Mouse (Mus musculus): ENCODE measurements around the gene Hrk.
A peak's percentile ranks its signal among the peaks of the same experiment; 100 is the strongest.

Gene Hrk

GRCm38 (mm10) chr5:118164581-118164980 is at the start of gene Hrk:
TSS of gene Hrk (plus strand) at chr5:118164648.
- no peak for DNase-seq

- no peak for DNase-seq
These were observed 46.1 kb upstream of the Hrk start for GRCm38 (mm10) chr5:118118351-118118750.

DNA sequence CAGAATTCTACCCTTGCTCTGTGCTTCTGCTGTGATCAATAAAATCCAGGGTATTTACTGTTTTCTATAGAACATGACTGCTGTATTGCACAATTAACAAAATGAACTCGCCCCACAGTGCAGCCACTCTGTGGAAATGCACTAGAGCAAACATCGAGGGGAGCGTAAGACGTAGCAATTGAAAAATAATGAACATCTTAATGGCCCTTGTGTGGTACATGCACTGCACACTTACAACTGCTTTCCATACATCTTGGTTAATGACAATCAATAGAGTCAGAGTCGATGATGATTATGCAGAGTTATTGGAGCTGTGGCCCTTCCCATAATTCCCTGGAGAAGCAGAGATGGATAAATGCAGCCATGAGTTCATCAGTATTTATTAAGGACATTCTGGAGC is 45.5 kb upstream of the Hrk start:
- no peak for DNase-seq

DNA sequence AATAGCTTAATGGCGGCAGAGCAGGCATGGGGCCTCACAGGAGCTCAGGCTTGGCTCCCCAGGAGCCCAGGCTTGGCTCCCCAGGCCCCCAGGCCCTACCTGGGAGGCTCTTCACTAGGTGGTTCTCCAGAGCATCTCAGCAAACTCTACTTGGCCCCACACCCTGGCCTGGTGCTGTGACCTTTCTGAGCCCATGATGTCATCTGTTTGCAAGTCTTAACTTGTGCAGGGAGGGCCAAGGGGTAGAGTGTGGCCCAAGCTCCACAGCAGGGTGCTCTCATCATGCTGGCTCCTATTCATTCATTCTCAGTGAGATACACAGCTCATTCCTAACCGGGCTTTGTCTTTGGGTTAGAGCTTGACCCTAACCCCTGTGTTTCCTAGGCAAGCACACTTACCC is 43.8 kb upstream of the Hrk start:
- DNase-seq, result no peak

- no peak for DNase-seq
These were observed 42.5 kb upstream of the Hrk start for GRCm38 (mm10) chr5:118121928-118122327.

DNA sequence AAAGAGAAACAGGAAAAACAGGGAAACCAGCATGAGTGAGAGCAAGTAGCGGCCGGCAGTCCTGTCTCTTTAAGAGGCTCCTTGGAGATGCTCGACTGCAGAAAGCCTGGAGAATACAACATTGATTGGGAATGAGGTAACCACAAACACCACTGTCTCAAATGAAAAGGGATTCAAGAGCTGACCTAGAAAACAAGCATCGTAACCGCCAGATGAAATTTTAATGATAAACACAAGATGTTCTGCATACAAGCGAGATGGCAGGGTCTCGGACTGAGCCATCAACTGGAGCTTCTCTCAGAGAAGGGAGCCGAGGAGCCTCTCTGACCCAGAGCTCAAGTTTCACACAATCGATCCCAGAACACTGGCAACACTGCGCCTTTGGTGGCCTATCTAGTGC is 41.4 kb upstream of the Hrk start:
- DNase-seq, result no peak

GRCm38 (mm10) chr5:118126671-118127070 is 37.8 kb upstream of the Hrk start:
- DNase-seq, result no peak

DNA sequence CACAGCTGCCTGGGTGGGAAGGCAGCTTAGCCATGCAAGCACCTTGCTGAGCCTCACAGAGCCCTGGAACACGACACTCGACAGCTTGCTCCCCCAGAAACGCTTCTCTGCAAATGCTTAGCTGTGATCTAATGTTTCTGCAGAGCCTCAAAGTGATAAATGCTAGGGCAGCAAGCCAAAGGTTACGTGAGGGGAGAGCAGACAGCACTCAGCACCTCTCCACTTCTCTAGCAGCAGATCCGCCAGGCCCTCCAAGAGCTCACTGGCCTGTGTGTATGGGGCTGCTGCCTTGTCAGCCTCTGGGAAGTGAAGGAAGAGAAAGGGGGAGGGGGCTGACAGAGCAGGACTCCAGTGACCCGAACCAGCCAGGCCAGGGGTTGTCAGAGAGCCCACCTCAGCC is 36.2 kb upstream of the Hrk start:
- no peak for DNase-seq

DNA sequence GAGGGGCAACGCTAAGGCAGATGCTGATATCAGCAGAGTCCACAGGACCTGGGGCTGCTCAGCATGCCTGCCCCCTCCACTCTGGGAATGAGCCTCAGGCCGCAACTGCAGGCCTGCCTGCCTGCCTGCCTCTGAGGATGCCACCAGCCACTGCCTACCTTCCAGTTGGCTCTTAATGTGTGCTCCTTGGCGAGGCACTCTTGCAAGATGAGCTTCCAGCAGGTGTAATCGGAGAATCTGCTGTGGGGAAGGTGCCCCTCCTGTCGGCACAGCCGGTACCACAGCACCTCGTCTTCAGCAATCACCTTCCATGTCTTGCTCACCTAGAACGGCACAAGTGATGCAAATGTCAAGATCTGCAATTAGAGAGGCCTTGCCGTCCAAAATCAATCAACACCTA is 35.8 kb upstream of the Hrk start:
- no peak for DNase-seq

DNA sequence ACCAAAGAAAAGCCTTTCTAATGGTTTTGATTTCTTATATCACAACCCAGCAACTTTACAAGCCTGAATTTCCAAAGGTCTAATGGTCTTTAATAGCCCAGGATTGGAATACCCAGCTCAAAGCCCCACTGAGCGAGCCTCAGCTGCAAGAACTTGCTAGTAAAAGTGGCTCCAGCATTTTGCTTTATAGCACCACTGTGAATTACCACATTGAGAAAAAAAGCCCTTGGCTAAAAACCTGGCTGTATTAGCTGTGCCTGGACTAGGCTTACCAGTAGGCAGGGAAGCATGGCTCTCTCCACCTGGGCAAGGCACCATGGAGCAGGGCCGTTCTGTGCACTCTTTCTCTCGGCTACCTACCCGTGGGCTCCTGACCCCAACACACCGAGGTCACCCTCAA is 28.1 kb upstream of the Hrk start:
- no peak for DNase-seq

DNA sequence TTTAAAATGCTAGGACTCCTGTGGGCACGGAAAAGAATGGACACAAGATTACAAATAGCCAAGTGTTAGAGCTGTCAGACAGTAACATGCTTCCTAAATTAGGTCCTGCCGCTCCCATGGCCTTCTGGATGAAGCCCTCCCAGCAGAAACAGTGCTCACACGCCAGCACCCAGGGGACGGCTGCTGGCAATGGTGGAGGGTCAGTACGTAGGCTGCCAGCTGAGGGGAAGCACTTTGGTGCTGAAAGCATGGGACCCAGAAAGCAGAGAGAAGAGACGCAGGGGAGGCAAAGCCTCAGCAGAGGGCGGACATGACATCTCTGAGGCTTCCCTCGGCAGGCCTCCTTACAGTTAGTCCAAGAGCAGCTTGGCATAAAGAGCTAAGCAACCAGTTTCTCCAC is 24.8 kb upstream of the Hrk start:
- no peak for DNase-seq

DNA sequence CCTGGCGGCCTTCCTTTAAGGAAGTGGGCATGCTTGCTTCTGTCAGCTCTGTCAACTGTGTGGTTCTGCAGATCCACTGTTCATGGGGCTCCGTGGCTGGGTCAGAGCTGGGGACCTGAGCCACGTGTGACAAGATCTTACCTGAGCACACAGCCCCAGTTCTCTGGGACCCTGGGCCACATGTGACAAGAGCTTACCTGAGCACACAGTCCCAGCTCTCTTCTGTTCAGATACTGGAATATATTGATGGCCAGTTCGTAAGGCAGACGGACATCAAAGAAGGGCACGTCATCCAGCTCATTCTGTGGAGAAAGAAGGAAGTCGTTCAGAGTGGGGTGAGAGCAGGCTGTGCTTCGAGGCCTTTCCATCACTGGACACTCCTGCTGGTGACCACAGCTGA is 22.0 kb upstream of the Hrk start:
- DNase-seq, result no peak

GRCm38 (mm10) chr5:118143211-118144026 is 21.0 kb upstream of the Hrk start:
- no peak for DNase-seq

- DNase-seq, result no peak
These were observed 20.1 kb upstream of the Hrk start for GRCm38 (mm10) chr5:118144327-118144726.

- no peak for DNase-seq
These were observed 19.7 kb upstream of the Hrk start for GRCm38 (mm10) chr5:118144770-118145169.

DNA sequence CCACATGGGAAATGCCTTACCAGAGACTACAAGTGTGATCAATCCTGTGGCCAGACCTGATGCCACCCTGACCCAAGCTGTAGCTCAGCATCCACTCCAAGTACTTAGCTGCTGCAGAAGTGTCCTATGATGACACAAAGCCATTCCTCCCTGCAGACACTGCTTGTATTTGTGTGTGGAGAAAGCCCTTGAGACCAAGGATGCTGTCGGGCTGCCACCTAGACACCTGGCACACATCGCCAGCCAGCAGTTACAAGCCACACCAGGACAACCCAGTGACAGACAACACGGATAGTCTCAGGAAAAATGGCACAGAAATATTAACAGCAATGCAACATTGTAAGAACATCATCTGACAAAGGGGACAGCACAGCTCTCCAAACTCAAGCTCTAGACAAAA is 19.0 kb upstream of the Hrk start:
- no peak for DNase-seq

- no peak for DNase-seq
These were observed 18.3 kb upstream of the Hrk start for GRCm38 (mm10) chr5:118145999-118146679.

GRCm38 (mm10) chr5:118147264-118147663 is 17.2 kb upstream of the Hrk start:
- no peak for DNase-seq

GRCm38 (mm10) chr5:118149711-118150110 is 14.7 kb upstream of the Hrk start:
- no peak for DNase-seq

DNA sequence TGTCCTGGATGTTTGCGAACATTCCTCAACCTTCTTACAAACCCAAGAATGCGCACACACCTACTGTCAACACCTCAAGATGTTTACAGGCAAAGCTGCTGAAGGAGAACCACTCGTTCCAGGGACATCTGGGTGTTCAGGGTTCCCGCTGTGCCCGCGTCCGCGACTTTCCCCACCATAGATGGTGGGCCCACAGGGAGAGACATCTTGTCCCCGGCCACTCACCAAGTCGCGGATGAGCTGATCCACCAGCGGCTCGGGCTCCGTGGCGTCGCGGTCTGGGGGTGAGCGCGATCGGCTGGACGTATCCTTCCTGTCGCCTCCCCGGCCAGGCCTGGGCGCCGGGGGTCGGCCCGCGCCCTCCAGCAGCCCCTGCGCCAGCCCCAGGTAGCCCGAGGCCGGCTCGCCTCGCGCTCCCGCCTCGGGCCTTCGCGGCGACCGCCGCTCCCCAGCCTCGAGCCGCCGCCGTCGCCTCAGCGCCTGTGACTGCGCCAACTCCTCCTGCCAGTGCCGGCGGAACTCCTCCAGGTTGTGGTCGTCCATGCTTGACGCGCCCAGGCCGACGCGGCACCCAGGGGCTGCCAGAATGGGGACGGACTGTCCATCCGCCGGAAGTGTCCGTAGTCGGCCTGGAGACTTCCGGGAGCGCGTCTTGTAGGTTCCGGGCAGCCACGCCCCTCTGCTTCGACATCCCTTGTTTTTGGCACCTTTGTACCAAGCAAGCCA is 9.4 kb upstream of the Hrk start, which contains the start of gene Fbxw8:
TSS of gene Fbxw8 (minus strand) at position 626 of the 726 bp plus-strand sequence.
- peak; percentile 79 for DNase-seq

DNA sequence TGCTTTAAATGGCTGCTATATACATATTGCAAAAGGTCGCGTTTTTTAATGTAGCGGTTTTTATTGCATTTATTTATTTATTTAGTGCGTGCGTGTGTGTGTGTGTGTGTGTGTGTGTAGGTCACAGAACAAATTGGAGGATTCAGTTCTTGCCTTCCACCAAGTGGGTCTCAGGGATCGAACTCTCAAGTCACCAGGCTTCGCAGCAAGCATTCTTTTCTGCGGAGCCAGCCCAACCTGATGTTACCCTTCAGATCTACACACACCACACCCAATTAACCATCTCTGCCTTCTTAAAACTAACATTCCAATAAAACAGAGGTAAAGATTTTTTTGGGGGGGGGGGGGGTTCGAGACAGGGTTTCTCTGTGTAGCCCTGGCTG is 8.9 kb upstream of the Hrk start:
- DNase-seq, result no peak

GRCm38 (mm10) chr5:118156976-118157375 is 7.5 kb upstream of the Hrk start:
- no peak for DNase-seq

GRCm38 (mm10) chr5:118160691-118161090 is 3.8 kb upstream of the Hrk start:
- no peak for DNase-seq

- no peak for DNase-seq
These were observed 1.0 kb downstream of the Hrk start for GRCm38 (mm10) chr5:118165462-118165861.

Measured in cerebellum, adult 11 months (tissue).